Mouse (Mus musculus) olfactory bulb, adult 2 months (tissue): ENCODE results near the gene Rcan1.

ENCODE experiments used
- CTCF ChIP-seq: fragments of 200-500 bp; IDR thresholded peaks from 2 replicates; pipeline ENCODE4 v1.5.1; 2012; ENCODE audit warnings: low read depth, mild to moderate bottlenecking, low read length, moderate library complexity; ENCODE audit not compliant: insufficient read depth
- POLR2A ChIP-seq: fragments of 200-500 bp; IDR thresholded peaks from 2 replicates; pipeline ENCODE4 v1.6.1; 2012; ENCODE audit warnings: mild to moderate bottlenecking, low read depth, low read length, moderate library complexity; ENCODE audit not compliant: insufficient read depth

DNA sequence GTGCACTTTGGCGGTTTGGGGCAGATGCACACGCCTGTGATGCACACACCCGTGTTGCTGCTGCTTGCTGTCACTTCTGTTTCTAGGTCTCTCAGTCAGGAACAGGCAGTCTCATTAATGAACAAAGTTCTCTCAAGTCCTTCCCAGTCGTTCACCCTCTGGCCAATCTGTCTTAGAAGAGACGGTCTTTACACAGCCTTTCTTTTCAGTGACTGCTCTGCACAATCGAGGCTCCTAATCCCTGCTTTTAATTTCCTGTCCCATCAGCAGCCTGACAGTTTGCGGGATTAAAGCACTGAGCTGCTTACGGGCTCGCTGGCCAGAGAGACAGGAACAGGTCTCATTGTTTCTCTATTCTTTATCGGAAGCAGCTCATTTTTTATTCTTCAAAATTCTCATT is 83.0 kb downstream of the Rcan1 start:
- TF ChIP-seq POLR2A, result no peak
- no peak for TF ChIP-seq CTCF
